Mouse (Mus musculus) ES-Bruce4 (cell line): ENCODE measurements at regions not wholly inside any gene's neighbourhood (a gene's known extent, or its start where the extent isn't known, plus 50 kb on each side); places are given as distances from the start of the nearest gene placed in this dataset.

ENCODE experiments used
- CTCF ChIP-seq: IDR thresholded peaks from one replicate; pipeline ENCODE4 v1.8.1; 2011; ENCODE audit warnings: low read depth, low read length
- EP300 ChIP-seq: IDR thresholded peaks from 2 replicates; pipeline ENCODE4 v1.6.1; 2011; ENCODE audit warnings: low read depth, low read length; ENCODE audit not compliant: insufficient read depth
- POLR2A ChIP-seq: IDR thresholded peaks from one replicate; pipeline ENCODE4 v1.8.1; 2011; ENCODE audit warnings: low read length; ENCODE audit not compliant: insufficient read depth

DNA sequence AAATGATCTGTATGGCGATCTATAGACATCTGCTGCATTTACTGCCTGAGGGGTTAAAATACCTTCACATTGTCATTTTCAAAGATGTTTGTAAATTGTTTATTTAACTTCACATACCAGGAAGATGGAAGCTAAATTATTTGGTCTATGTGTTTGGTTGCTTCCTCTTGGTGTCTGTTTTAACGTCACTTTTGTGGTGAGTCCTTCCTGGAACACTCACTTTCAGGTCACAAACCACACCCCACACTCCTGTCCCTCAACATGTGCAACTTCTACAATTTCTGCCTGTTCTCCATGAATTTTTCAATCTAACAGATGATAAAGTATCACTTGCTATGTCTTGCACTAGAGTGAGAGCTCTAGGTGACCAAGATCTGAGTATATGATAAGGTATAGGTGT, 151.4 kb upstream of the Ahr start:
- TF ChIP-seq POLR2A (no peak), EP300 (no peak), CTCF (no peak)
